Mouse (Mus musculus) ES-Bruce4 (cell line): Measurements from ENCODE around the gene Fam57b.

Experiments used
- CTCF ChIP-seq: IDR thresholded peaks from one replicate; pipeline ENCODE4 v1.8.1; 2011; ENCODE audit warnings: low read depth, low read length
- EP300 ChIP-seq: IDR thresholded peaks from 2 replicates; pipeline ENCODE4 v1.6.1; 2011; ENCODE audit warnings: low read depth, low read length; ENCODE audit not compliant: insufficient read depth

DNA sequence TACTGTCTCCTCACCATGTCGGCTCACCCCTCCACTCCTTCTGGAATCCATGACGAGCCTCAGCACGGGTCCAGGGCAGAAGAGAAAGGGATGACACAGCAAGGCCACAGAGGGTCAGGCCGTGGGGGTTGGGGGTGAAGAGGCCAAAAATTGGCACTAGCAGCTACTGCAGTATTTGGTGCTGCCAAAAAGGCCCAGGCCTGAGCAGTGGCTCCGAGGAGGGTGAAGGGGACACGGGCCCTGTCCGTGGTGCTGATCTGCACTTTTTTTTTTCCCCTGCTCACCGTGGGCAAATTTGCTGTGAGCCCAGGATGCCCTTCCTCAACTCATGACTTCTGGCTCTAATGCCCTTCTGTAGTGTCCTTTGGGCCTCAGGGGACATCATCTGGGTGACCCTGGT lies 27.9 kb downstream of the Fam57b start:
- no peak for TF ChIP-seq CTCF
- TF ChIP-seq EP300 = no peak
